Mouse (Mus musculus) bone marrow, adult 2 months (tissue): Measurements from ENCODE around the gene Slc32a1. TPM values are rescaled to one million over a fixed set of nuclear protein-coding genes. Genes with fewer than 3 reads are reported as not detected.

Source experiments
- H3K27ac ChIP-seq: fragments of 200-500 bp; 2 replicates; pipeline ENCODE4 v1.5.1; 2012; ENCODE audit warnings: low read depth, mild to moderate bottlenecking, control low read depth, inconsistent platforms, low read length; ENCODE audit not compliant: control insufficient read depth, poor library complexity, insufficient read depth
- H3K4me1 ChIP-seq: fragments of 200-500 bp; 2 replicates; pipeline ENCODE4 v1.6.1; 2011; ENCODE audit warnings: low read length; ENCODE audit not compliant: control insufficient read depth, insufficient read depth
- H3K4me3 ChIP-seq: fragments of 200-500 bp; replicated peaks from 2 replicates; pipeline ENCODE3; 2011; ENCODE audit warnings: mild to moderate bottlenecking, low read depth, low read length, control low read depth; ENCODE audit not compliant: control insufficient read depth
- CTCF ChIP-seq: fragments of 200-500 bp; IDR thresholded peaks from 2 replicates; pipeline ENCODE4 v1.5.1; 2011; ENCODE audit warnings: low read length, control low read depth; ENCODE audit not compliant: control insufficient read depth, insufficient read depth
- POLR2A ChIP-seq: fragments of 200-500 bp; IDR thresholded peaks from 2 replicates; pipeline ENCODE4 v1.6.1; 2011; ENCODE audit warnings: low read depth, mild to moderate bottlenecking, control low read depth, low read length, borderline replicate concordance; ENCODE audit not compliant: control insufficient read depth
- WGBS: fragments of 180-500 bp; shearing (Covaris S2); methylation state at CpG from one replicate; pipeline ENCODE4 v1.1.7; 2018; 5-methylcytosine and 5-hydroxymethylcytosine counted together
- polyA plus RNA-seq: library from polyadenylated mRNA; stranded (reverse); fragments of >200 nt; gene quantifications from 2 replicates; pipeline ENCODE4 v1.2.4, GENCODE M21; 2011; ENCODE audit warnings: low replicate concordance; ENCODE audit not compliant: missing spikeins, insufficient read depth, insufficient read length

Slc32a1 gene
- polyA plus RNA-seq, 1 experiment, result not detected

DNA sequence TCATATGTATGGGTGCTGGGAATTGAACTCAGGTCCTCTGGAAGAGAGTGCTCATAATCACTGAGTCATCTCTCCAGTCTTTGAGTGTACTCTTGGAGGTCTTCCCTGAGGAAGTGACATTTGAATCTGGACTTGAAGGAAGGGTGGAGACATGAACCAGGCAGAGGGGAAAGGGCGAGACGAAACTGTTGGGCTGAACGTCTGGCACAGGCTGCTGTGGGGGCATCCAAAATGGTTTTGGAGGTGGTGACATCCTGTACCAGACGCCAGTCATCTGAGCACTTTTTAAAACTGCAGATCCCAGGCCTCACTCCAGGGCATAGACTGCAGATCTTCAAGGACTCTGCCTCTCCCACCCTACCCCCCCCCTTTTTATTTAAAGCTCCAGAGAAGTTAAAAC, 45.2 kb downstream of the Slc32a1 start:
- 77% methylated on average over 4 of the region's 4 CpGs for WGBS
- Histone ChIP-seq H3K4me3 (no peak overlapping the region), H3K27ac (no peak overlapping the region), H3K4me1 (peaks cover 5% of the 10 kb centered on the region; the same call in 1 of the 2 replicates)
- TF ChIP-seq POLR2A, result no peak
- TF ChIP-seq CTCF, result no peak

DNA sequence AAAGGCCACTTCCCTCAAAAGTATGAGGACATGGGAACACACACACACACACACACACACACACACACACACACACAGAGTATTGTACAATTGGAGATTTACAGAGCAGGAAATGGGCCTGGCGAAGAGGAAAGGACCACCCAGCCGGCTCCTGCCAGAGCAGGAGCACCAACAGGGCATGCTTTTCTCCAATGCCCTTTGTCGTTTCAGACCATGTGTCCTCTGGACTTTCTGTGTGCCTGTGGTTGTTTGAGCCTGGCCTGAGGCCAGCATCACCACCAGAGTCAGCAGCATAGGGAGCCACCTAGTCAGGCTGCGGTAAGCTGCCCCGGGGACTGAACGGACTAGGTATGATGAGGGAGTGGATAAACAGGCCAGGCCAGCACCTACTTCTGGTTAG, 48.3 kb downstream of the Slc32a1 start:
- TF ChIP-seq POLR2A, result no peak
- TF ChIP-seq CTCF, result no peak
- Histone ChIP-seq H3K4me3 (no peak overlapping the region), H3K27ac (no peak overlapping the region), H3K4me1 (peaks cover 2% of the 10 kb centered on the region; the same call in 1 of the 2 replicates)
- 13% methylated on average over 6 of the region's 6 CpGs for WGBS

DNA sequence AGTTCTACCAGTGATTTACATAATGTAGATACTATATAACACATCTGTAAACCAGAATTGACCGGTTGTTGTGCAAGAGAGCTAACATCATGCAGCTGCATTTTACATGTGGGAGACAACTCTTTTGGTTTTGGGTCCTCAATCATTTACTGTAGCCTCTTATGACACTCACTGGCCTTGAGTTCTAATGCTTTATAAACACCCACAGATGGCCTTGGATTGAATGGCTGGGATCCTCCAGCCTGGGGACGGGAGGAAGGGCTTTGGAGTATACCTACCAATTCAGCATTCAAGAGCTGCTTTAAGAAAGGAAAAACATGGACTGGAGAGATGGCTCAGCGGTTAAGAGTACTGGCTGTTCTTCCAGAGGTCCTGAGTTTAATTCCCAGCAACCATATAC, 48.8 kb downstream of the Slc32a1 start:
- H3K4me3 ChIP-seq, result no peak overlapping the region
- TF ChIP-seq POLR2A (no peak), CTCF (no peak)
- no peak overlapping the region for H3K27ac ChIP-seq
- H3K4me1 ChIP-seq, result peaks cover 2% of the 10 kb centered on the region; the same call in 1 of the 2 replicates
- 56% methylated on average over 3 of the region's 3 CpGs for WGBS

DNA sequence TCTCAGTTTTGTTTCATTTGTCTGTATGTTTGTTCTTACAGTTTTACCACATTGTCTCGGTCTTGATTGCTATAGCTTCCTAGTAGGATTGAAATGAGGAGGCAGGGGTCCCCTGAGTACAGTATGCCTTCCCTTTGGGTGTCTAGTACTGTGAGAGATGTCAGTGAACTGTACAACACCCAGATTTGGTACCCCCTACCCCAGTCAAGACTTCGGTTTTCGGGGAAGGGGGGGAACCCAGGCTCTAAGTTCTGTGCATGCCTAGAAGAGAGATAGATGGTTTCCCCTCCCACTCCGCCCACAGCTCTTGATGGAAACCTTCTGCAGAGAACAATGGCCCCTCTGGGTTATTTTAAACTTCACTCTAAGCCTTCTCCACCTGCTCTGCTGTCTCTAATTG, 54.5 kb downstream of the Slc32a1 start, which contains the start of gene Ppp1r16b:
TSS of gene Ppp1r16b (plus strand) at position 301 of the 400 bp plus-strand sequence.
- H3K4me3 ChIP-seq, result no peak within 1 kb of the TSS
- WGBS, result 66% methylated on average over 4 of the region's 4 CpGs
- peaks cover 1% of the 10 kb centered on the region; the same call in 1 of the 2 replicates for H3K4me1 ChIP-seq
- TF ChIP-seq POLR2A, result no peak
- TF ChIP-seq CTCF, result no peak
- no peak within 1 kb of the TSS for H3K27ac ChIP-seq

Other genes with a start within 250 kb of the Slc32a1 start
- gene Snhg11, start 235.1 kb upstream of the Slc32a1 start, polyA plus RNA-seq, result 0.65 and 2.6 TPM in 2 replicates
- 7.1 and 16.6 TPM in 2 replicates for gene Ralgapb, start 200.9 kb upstream of the Slc32a1 start, polyA plus RNA-seq
- gene Adig, start 108.2 kb upstream of the Slc32a1 start, polyA plus RNA-seq, result not detected in 2 replicates
- gene Arhgap40, start 98.0 kb upstream of the Slc32a1 start, polyA plus RNA-seq, result not detected in 2 replicates
- gene Actr5, start 14.1 kb downstream of the Slc32a1 start, polyA plus RNA-seq, result 10.9 and 12.9 TPM in 2 replicates
- 3.8 and 5.3 TPM in 2 replicates for gene Ppp1r16b, start 54.6 kb downstream of the Slc32a1 start, polyA plus RNA-seq
- gene Fam83d, start 157.3 kb downstream of the Slc32a1 start, polyA plus RNA-seq, result 2.7 and 3.0 TPM in 2 replicates
- gene Dhx35, start 184.0 kb downstream of the Slc32a1 start, polyA plus RNA-seq, result 3.2 and 10.7 TPM in 2 replicates